Mouse (Mus musculus) ES-E14 (cell line): ENCODE data around the gene Loxl3. TPM values are rescaled to one million over a fixed set of nuclear protein-coding genes. Genes with fewer than 3 reads are reported as not detected.
A peak's percentile ranks its signal among the peaks of the same experiment; 100 is the strongest.

ENCODE experiments used
- DNase-seq: peaks from one replicate; pipeline ENCODE4 v3.0.0-alpha.2; 2013; ENCODE audit warnings: low read depth, low spot score
- H3K27ac ChIP-seq: 2 replicates; pipeline ENCODE4 v1.5.1; 2012; ENCODE audit warnings: low read depth, mild to moderate bottlenecking, low read length, moderate library complexity, mixed read lengths; ENCODE audit not compliant: poor library complexity, insufficient read depth, severe bottlenecking
- H3K36me3 ChIP-seq: 2 replicates; pipeline ENCODE4 v1.6.1; 2012; ENCODE audit warnings: mild to moderate bottlenecking, low read length, moderate library complexity, mixed read lengths; ENCODE audit not compliant: control insufficient read depth, poor library complexity, insufficient read depth, severe bottlenecking
- H3K4me1 ChIP-seq, 2 experiments: fragments of 150-350 bp in 1 of 2; sonication (generic) in 1 of 2; 2 replicates each; pipeline ENCODE4 v1.6.1; 2012; ENCODE audit warnings: low read length in 2 of 2, mild to moderate bottlenecking in 1 of 2, mixed read lengths in 1 of 2; ENCODE audit not compliant: control insufficient read depth in 2 of 2, insufficient read depth in 2 of 2, poor library complexity in 1 of 2
- H3K4me3 ChIP-seq, 2 experiments: fragments of 150-350 bp in 1 of 2; sonication (generic) in 1 of 2; 2 replicates each; pipeline ENCODE4 v1.5.1; 2012; ENCODE audit warnings: low read length in 2 of 2, low read depth in 1 of 2, mild to moderate bottlenecking in 1 of 2, mixed read lengths in 1 of 2; ENCODE audit not compliant: insufficient read depth in 1 of 2, poor library complexity in 1 of 2, severe bottlenecking in 1 of 2
- H3K9ac ChIP-seq: 2 replicates; pipeline ENCODE4 v1.6.1; 2012; ENCODE audit warnings: low read depth, mild to moderate bottlenecking, low read length, mixed read lengths; ENCODE audit not compliant: poor library complexity, insufficient read depth, severe bottlenecking
- H3K9me3 ChIP-seq: fragments of 150-350 bp; sonication (generic); 2 replicates; pipeline ENCODE4 v1.6.1; 2012; ENCODE audit warnings: low read depth, mild to moderate bottlenecking, low read length; ENCODE audit not compliant: control insufficient read depth, insufficient read depth
- CHD2 ChIP-seq: IDR thresholded peaks from 2 replicates; pipeline ENCODE4 v1.6.1; 2014; ENCODE audit warnings: mild to moderate bottlenecking, low read depth, low read length, inconsistent platforms
- HCFC1 ChIP-seq: IDR thresholded peaks from 2 replicates; pipeline ENCODE4 v1.6.1; 2012; ENCODE audit warnings: low read length, inconsistent platforms, borderline replicate concordance; ENCODE audit not compliant: insufficient read depth
- MAFK ChIP-seq: IDR thresholded peaks from 2 replicates; pipeline ENCODE4 v1.6.1; 2014; ENCODE audit warnings: mild to moderate bottlenecking, low read depth, low read length, inconsistent platforms; ENCODE audit not compliant: insufficient read depth
- ZC3H11A ChIP-seq: IDR thresholded peaks from 2 replicates; pipeline ENCODE4 v1.6.1; 2012; ENCODE audit warnings: low read depth, mild to moderate bottlenecking, inconsistent platforms, low read length, borderline replicate concordance
- ZNF384 ChIP-seq: IDR thresholded peaks from 2 replicates; pipeline ENCODE4 v1.6.1; 2012; ENCODE audit warnings: low read depth, low read length, inconsistent platforms
- in situ Hi-C, 2 experiments: fragments of 600-800 bp; cut with MboI; formaldehyde crosslinking; loops; one replicate each; pipeline ENCODE4 v1.15.1; 2025; ENCODE audit warnings: low sequenced_read_pairs in 2 of 2, inconsistent platforms in 1 of 2; ENCODE audit not compliant: unreplicated experiment in 2 of 2
- total RNA-seq: library from RNA; depleted of rRNA; stranded (reverse); fragments of 300-350 nt; gene quantifications from 2 replicates; pipeline ENCODE4 v1.2.3, GENCODE M21; 2012

The Loxl3 gene
- total RNA-seq, 1 experiment = 2.3 TPM

GRCm38 (mm10) chr6:83029777-83030176 is 4.2 kb upstream of the Loxl3 start:
- in situ Hi-C loops = no loop called here
- Histone ChIP-seq H3K36me3 (no peaks in the 10 kb centered on the region), H3K4me3 (no peak overlapping the region), H3K27ac (no peak overlapping the region), H3K9ac (no peak overlapping the region), H3K4me1 (peaks cover 0 to 11% of the 10 kb centered on the region in 2 experiments; a peak in 2 of 4 replicates), H3K9me3 (no peaks in the 10 kb centered on the region)
- DNase-seq = no peak
- TF ChIP-seq HCFC1 (no peak), ZNF384 (no peak), MAFK (no peak), ZC3H11A (no peak), CHD2 (no peak)

GRCm38 (mm10) chr6:83031111-83031510 is 2.9 kb upstream of the Loxl3 start:
- Histone ChIP-seq H3K4me1 (peaks cover 0 to 11% of the 10 kb centered on the region in 2 experiments; a peak in 2 of 4 replicates), H3K4me3 (no peak overlapping the region), H3K9me3 (no peaks in the 10 kb centered on the region), H3K9ac (0 out of 2 replicates have a peak overlapping the region, but pooled peaks have one; percentile 5), H3K27ac (no peak overlapping the region), H3K36me3 (no peaks in the 10 kb centered on the region)
- no peak for DNase-seq
- no peak for TF ChIP-seq HCFC1
- no peak for TF ChIP-seq ZNF384
- no peak for TF ChIP-seq MAFK
- TF ChIP-seq CHD2 = no peak
- no peak for TF ChIP-seq ZC3H11A
- in situ Hi-C loops = no loop called here

GRCm38 (mm10) chr6:83031921-83032590 is 1.9 kb upstream of the Loxl3 start:
- Histone ChIP-seq H3K27ac (no peak overlapping the region), H3K9me3 (no peaks in the 10 kb centered on the region), H3K36me3 (no peaks in the 10 kb centered on the region), H3K4me3 (peak overlapping the region; percentile 69 to 83; a peak in 3 of 4 replicates), H3K4me1 (peaks cover 0 to 11% of the 10 kb centered on the region in 2 experiments; a peak in 2 of 4 replicates), H3K9ac (peak overlapping the region; percentile 11; the same call in 1 of the 2 replicates)
- DNase-seq = no peak
- in situ Hi-C loops = no loop called here
- TF ChIP-seq HCFC1 = no peak

DNA sequence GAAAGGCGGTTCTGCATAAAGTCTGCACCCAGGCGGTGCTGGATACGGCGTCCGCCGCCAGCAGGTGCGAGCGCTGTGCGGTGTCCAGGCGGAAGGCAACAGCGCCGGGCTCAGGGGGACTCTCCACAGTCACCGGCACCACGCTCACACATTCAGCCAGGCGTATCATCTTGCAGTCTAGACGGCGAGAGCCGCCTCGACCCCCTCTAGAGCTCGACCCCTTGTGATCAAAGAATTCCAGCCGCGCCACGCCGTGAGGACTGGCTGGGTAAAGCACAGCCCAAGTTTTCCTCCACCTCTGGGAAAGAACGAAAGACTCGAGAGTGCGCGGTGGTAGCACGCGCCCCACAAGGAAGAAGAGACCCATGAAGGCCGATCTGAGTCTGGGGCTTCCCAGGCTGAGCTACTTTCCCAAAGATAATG is 1.2 kb upstream of the Loxl3 start:
- Histone ChIP-seq H3K36me3 (no peaks in the 10 kb centered on the region), H3K4me3 (peak overlapping the region; percentile 69 to 83), H3K4me1 (peaks cover 0 to 11% of the 10 kb centered on the region in 2 experiments; a peak in 2 of 4 replicates), H3K9ac (peak overlapping the region; percentile 58), H3K9me3 (no peaks in the 10 kb centered on the region), H3K27ac (no peak overlapping the region)
- TF ChIP-seq MAFK (no peak), HCFC1 (no peak), CHD2 (no peak), ZNF384 (no peak), ZC3H11A (no peak)
- peak; percentile 39 for DNase-seq
- in situ Hi-C loops = no loop called here
